Mouse (Mus musculus) lung, embryonic 15.5 days (tissue): Measurements from ENCODE around the gene Tmem120a. TPM values are rescaled to one million over a fixed set of nuclear protein-coding genes. Genes with fewer than 3 reads are reported as not detected.

Experiments
- ATAC-seq: fragments of 200-750 bp; cut with Nextera tagmentation; 2 replicates; pipeline ENCODE4 v1.8.0; 2017; ENCODE audit warnings: moderate number of reproducible peaks, borderline replicate concordance; ENCODE audit not compliant: low FRiP score, low TSS enrichment; ENCODE audit errors: extremely low read depth
- H3K27ac ChIP-seq: fragments of 300-500 bp; sonication (generic); 2 replicates; pipeline ENCODE4 v1.5.1; 2015; ENCODE audit warnings: moderate library complexity, mild to moderate bottlenecking, inconsistent platforms
- H3K27me3 ChIP-seq: fragments of 300-500 bp; sonication (generic); 2 replicates; pipeline ENCODE4 v1.6.1; 2015; ENCODE audit warnings: inconsistent platforms
- H3K36me3 ChIP-seq: fragments of 300-500 bp; sonication (generic); 2 replicates; pipeline ENCODE4 v1.6.1; 2015; ENCODE audit warnings: inconsistent platforms
- H3K4me1 ChIP-seq: fragments of 300-500 bp; sonication (generic); 2 replicates; pipeline ENCODE4 v1.6.1; 2015; ENCODE audit warnings: inconsistent platforms
- H3K4me2 ChIP-seq: fragments of 300-500 bp; sonication (generic); 2 replicates; pipeline ENCODE4 v1.6.1; 2015; ENCODE audit warnings: inconsistent platforms, mild to moderate bottlenecking, moderate library complexity
- H3K4me3 ChIP-seq: fragments of 300-500 bp; sonication (generic); 2 replicates; pipeline ENCODE4 v1.5.1; 2015; ENCODE audit warnings: mild to moderate bottlenecking, inconsistent platforms
- H3K9ac ChIP-seq: fragments of 300-500 bp; sonication (generic); 2 replicates; pipeline ENCODE4 v1.6.1; 2015; ENCODE audit warnings: inconsistent platforms
- H3K9me3 ChIP-seq: fragments of 300-500 bp; sonication (generic); 2 replicates; pipeline ENCODE4 v1.6.1; 2016; ENCODE audit warnings: inconsistent platforms
- WGBS: fragments of 180-500 bp; shearing (Covaris S2); methylation state at CpG from one replicate; pipeline ENCODE4 v1.1.7; 2015; 5-methylcytosine and 5-hydroxymethylcytosine counted together
- microRNA-seq: library from miRNA; unstranded; fragments of <30 nt; microRNA quantifications from one replicate; pipeline ENCODE4, GENCODE M21; 2016
- polyA plus RNA-seq: library from polyadenylated mRNA; unstranded; fragments of >200 nt; fragmentation: Nextera tagmentation; extraction: Ambion mirVana; gene quantifications from 2 replicates; pipeline ENCODE4 v1.2.1, GENCODE M21; 2015

The Tmem120a gene
- polyA plus RNA-seq, 1 experiment from 2014 or later = 38.3 TPM

GRCm38 (mm10) chr5:135703431-135703830, 40.8 kb downstream of the Tmem120a start:
- H3K4me3 ChIP-seq = no peak overlapping the region
- no peak for ATAC-seq
- 90% methylated on average over 7 of the region's 7 CpGs for WGBS
- no peaks in the 10 kb centered on the region for H3K9me3 ChIP-seq
- H3K27ac ChIP-seq = no peak overlapping the region
- H3K27me3 ChIP-seq = no peaks in the 10 kb centered on the region
- peaks cover 13% of the 10 kb centered on the region; the same call in 1 of the 2 replicates for H3K36me3 ChIP-seq
- no peak overlapping the region for H3K4me2 ChIP-seq
- no peaks in the 10 kb centered on the region for H3K4me1 ChIP-seq
- H3K9ac ChIP-seq = no peak overlapping the region

GRCm38 (mm10) chr5:135702682-135703192, 41.5 kb downstream of the Tmem120a start:
- WGBS = 38% methylated on average over 15 of the region's 15 CpGs
- Histone ChIP-seq H3K4me2 (no peak overlapping the region), H3K9me3 (no peaks in the 10 kb centered on the region), H3K9ac (no peak overlapping the region), H3K27me3 (no peaks in the 10 kb centered on the region), H3K27ac (peak overlapping the region; percentile 56), H3K36me3 (peaks cover 13% of the 10 kb centered on the region; the same call in 1 of the 2 replicates), H3K4me1 (no peaks in the 10 kb centered on the region), H3K4me3 (no peak overlapping the region)
- peak; percentile 37; the same call in 1 of the 2 replicates for ATAC-seq

- ATAC-seq = no peak
- WGBS = 71% methylated on average over 6 of the region's 6 CpGs
- Histone ChIP-seq H3K27ac (no peak overlapping the region), H3K4me3 (no peak overlapping the region), H3K4me1 (no peaks in the 10 kb centered on the region), H3K4me2 (no peak overlapping the region), H3K9me3 (no peaks in the 10 kb centered on the region), H3K27me3 (no peaks in the 10 kb centered on the region), H3K36me3 (peaks cover 8% of the 10 kb centered on the region; the same call in 1 of the 2 replicates), H3K9ac (no peak overlapping the region)
Measured at GRCm38 (mm10) chr5:135702190-135702589, 42.1 kb downstream of the Tmem120a start.

- Histone ChIP-seq H3K4me3 (no peak overlapping the region), H3K9me3 (no peaks in the 10 kb centered on the region), H3K27ac (no peak overlapping the region), H3K4me1 (no peaks in the 10 kb centered on the region), H3K36me3 (0 out of 2 replicates have a peak, but pooled peaks cover 6% of the 10 kb centered on the region), H3K9ac (no peak overlapping the region), H3K4me2 (no peak overlapping the region), H3K27me3 (no peaks in the 10 kb centered on the region)
- ATAC-seq = no peak
- 96% methylated on average over 4 of the region's 4 CpGs for WGBS
Measured at GRCm38 (mm10) chr5:135701601-135702000, 42.6 kb downstream of the Tmem120a start.

DNA sequence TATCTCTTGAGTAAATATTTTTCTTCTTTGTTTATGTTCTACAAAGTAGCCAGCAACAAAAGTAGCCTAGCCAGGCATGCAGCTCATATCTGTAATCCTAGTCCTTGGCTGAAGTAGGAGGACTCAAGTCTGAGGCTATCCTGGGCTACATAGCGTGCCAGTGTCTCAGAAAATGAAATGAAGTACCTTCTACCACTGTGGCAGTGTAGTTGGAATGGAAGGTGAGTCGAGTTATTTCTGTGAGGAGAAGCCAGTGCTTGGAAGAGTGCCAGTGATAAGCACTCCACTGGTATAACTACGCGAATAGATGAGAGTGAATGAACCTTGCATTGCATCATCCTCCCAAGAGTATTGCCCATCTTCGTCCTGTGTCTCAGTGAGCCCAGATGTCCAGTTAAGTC, 46.5 kb downstream of the Tmem120a start:
- H3K27ac ChIP-seq = no peak overlapping the region
- peaks cover 3% of the 10 kb centered on the region; the same call in 1 of the 2 replicates for H3K4me1 ChIP-seq
- H3K4me2 ChIP-seq = no peak overlapping the region
- 0 out of 2 replicates have a peak, but pooled peaks cover 6% of the 10 kb centered on the region for H3K36me3 ChIP-seq
- H3K9me3 ChIP-seq = no peaks in the 10 kb centered on the region
- ATAC-seq = no peak
- H3K27me3 ChIP-seq = no peaks in the 10 kb centered on the region
- H3K9ac ChIP-seq = no peak overlapping the region
- no peak overlapping the region for H3K4me3 ChIP-seq
- WGBS = 60% methylated on average over 5 of the region's 5 CpGs

- Histone ChIP-seq H3K4me2 (no peak overlapping the region), H3K27ac (no peak overlapping the region), H3K27me3 (no peaks in the 10 kb centered on the region), H3K4me3 (no peak overlapping the region), H3K36me3 (no peaks in the 10 kb centered on the region), H3K9me3 (no peaks in the 10 kb centered on the region), H3K4me1 (peaks cover 13% of the 10 kb centered on the region), H3K9ac (no peak overlapping the region)
- ATAC-seq = no peak
- WGBS = 47% methylated on average over 7 of the region's 7 CpGs
Measured at GRCm38 (mm10) chr5:135695277-135695721, 48.9 kb downstream of the Tmem120a start.

GRCm38 (mm10) chr5:135693281-135693853, 50.9 kb downstream of the Tmem120a start:
- H3K4me3 ChIP-seq = no peak overlapping the region
- peaks cover 23% of the 10 kb centered on the region for H3K4me1 ChIP-seq
- H3K9ac ChIP-seq = no peak overlapping the region
- no peak for ATAC-seq
- no peaks in the 10 kb centered on the region for H3K9me3 ChIP-seq
- H3K27ac ChIP-seq = no peak overlapping the region
- no peaks in the 10 kb centered on the region for H3K27me3 ChIP-seq
- no peaks in the 10 kb centered on the region for H3K36me3 ChIP-seq
- no peak overlapping the region for H3K4me2 ChIP-seq
- 85% methylated on average over 5 of the region's 5 CpGs for WGBS

DNA sequence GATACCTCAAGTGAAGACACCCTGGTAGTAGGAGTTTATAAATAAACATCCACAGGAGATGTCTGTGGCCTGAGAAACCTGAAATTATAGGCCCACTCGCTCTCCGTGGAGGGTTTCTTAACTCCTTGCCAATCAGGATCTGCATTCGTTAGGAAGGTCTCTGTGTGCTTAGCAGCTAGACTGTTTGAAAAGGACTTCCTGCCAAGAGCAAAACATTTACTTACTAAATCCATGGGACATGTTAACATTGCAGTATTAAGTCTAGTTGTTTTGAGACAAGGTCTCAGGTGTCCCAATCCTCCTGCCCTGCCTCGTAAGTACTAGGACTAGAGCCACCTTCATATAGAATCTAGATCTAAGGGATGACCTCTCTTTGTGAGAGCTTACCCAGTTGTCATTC, 53.0 kb downstream of the Tmem120a start:
- Histone ChIP-seq H3K9me3 (no peaks in the 10 kb centered on the region), H3K4me3 (no peak overlapping the region), H3K36me3 (no peaks in the 10 kb centered on the region), H3K4me2 (no peak overlapping the region), H3K4me1 (peaks cover 29% of the 10 kb centered on the region), H3K27ac (no peak overlapping the region), H3K27me3 (no peaks in the 10 kb centered on the region), H3K9ac (no peak overlapping the region)
- WGBS = 55% methylated on average over 4 of the region's 4 CpGs
- no peak for ATAC-seq

- ATAC-seq = no peak
- Histone ChIP-seq H3K9me3 (no peaks in the 10 kb centered on the region), H3K4me1 (peaks cover 29% of the 10 kb centered on the region), H3K9ac (0 out of 2 replicates have a peak overlapping the region, but pooled peaks have one; percentile 87), H3K27me3 (no peaks in the 10 kb centered on the region), H3K4me3 (peak overlapping the region; percentile 70), H3K36me3 (no peaks in the 10 kb centered on the region), H3K4me2 (peak overlapping the region; percentile 87), H3K27ac (no peak overlapping the region)
- 84% methylated on average over 5 of the region's 5 CpGs for WGBS
Measured at GRCm38 (mm10) chr5:135690401-135690800, 53.8 kb downstream of the Tmem120a start.

Small RNA genes lying within 50 kb of the gene (microRNA-seq; reads per million reads assigned to microRNA genes)
- gene Mir7034 = not detected

Other genes starting within 250 kb of the Tmem120a start
- 30.6 and 33.7 TPM in 2 replicates for gene Hip1, start 199.3 kb downstream of the Tmem120a start, polyA plus RNA-seq
- gene Ccl26, start 180.9 kb downstream of the Tmem120a start, polyA plus RNA-seq = not detected in 2 replicates
- gene Ccl24, start 171.4 kb downstream of the Tmem120a start, polyA plus RNA-seq = 1.9 and 4.0 TPM in 2 replicates
- gene Rhbdd2, start 111.8 kb downstream of the Tmem120a start, polyA plus RNA-seq = 33.8 and 42.7 TPM in 2 replicates
- gene Por, start 74.4 kb downstream of the Tmem120a start, polyA plus RNA-seq = 64.5 and 67.8 TPM in 2 replicates
- gene Styxl1, start 33.9 kb upstream of the Tmem120a start, polyA plus RNA-seq = 0.24 and 0.57 TPM in 2 replicates
- gene Mdh2, start 34.0 kb upstream of the Tmem120a start, polyA plus RNA-seq = 452 and 462 TPM in 2 replicates
- gene Srrm3, start 62.4 kb upstream of the Tmem120a start, polyA plus RNA-seq = 0.20 and 0.64 TPM in 2 replicates
- gene Hspb1, start 143.5 kb upstream of the Tmem120a start, polyA plus RNA-seq = 114 and 129 TPM in 2 replicates
- 144 and 156 TPM in 2 replicates for gene Ywhag, start 190.2 kb upstream of the Tmem120a start, polyA plus RNA-seq
- gene Ssc4d, start 230.1 kb upstream of the Tmem120a start, polyA plus RNA-seq = 3.2 and 3.5 TPM in 2 replicates
- not detected in 2 replicates for gene Zp3, start 235.7 kb upstream of the Tmem120a start, polyA plus RNA-seq